Mouse (Mus musculus) frontal cortex, postnatal 14 days (tissue): ENCODE data around the gene Slc2a4.
A peak's percentile ranks its signal among the peaks of the same experiment; 100 is the strongest.

Experiments
- DNase-seq, 2 experiments: peaks; one replicate each; pipeline ENCODE4 v3.0.0; 2022; ENCODE audit warnings: low spot score in 2 of 2

Slc2a4 gene

DNA sequence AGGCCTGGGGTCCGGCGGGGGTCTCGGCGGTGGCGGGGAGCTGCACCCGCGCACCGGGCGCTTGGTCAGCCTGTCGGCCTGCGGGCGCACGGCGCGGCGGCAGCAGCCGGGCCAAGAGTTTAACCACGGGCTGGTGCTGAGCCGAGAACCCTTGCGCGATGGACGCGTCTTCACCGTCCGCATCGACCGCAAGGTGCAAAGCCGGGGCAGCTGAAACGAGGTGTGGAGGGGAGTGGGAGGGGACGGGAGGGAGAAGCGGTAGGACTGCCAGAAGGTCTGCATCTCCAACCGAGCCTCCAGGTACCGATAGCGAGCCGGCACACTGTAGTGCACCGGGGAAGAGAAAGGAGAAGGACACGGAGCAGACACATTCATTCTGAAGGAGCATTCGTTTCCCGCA lies 46.0 kb downstream of the Slc2a4 start:
- DNase-seq: no peak

DNA sequence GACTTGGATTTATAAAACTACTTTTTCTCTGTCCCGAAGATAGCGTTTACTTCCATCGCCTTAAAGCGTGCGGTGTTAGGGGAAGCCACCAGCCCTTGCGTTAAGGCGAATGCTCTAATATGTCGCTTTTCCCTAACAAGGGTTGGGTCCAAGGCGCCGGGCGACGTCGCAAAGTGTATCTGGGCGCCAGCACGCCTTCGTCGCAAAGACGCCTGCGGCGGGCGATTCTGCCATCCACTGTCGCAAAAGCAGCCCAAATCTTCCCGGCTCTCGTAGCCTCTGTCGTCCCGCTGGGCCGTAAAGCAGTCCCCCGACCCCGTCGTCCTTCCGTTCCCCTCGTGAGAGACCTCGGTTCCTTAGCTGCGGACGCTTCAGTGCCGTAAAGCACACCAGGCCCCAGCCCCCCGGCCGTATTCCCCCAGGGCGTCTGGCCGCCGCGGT lies 46.6 kb downstream of the Slc2a4 start:
- DNase-seq: peak; percentile 95 to 97

DNA sequence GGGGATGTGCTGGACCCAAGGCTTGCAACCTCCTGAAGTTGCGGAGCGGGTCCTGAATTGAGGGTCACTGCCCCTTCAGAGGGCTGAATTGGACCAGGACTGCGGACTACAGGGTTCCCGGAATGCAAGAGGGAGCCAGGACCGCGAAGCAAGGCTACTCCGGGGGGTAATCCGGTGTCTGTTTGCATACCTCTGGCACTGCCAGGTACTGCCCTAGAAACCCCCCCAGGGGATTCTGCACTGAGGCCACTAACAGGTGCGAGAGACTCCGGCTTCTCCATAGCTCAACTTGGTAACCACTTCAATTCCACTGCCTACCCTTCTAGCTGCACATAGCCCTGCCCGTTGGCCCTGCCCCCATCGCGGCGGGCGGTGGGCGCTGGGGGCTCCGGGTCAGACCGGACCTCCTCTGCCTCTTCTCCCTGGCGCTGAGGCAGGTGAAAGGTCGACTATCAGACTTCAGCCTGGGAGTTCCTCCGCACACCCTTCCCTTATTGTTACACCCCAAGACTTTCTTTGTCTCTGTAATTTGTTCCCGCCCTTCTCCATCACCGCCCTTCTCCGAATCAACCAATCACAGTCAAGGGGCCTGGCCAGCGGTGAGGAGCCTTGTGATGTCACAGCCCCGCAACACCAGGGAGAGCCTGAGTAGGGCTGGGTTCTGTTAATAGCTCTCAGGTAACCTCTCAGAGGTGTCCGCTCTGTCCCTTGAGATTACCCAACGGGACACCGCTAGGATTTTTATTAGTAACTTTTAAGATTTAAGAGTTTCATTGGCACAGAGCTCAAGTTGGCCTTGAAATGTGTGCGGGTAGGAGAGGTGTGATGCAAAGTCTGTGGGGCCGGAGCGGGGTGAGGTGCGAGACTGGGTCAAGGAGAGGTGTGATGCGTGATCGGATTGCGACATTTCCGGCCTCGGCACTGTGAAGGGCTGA lies 47.2 kb downstream of the Slc2a4 start, which contains the start of the genes 2810408A11Rik and Neurl4:
Gene 2810408A11Rik, minus strand, starts transcription at position 517 of the 935 bp plus-strand sequence.
Gene Neurl4, plus strand, starts transcription at position 602 of the 935 bp plus-strand sequence.
- DNase-seq: peak; percentile 82 to 88

DNA sequence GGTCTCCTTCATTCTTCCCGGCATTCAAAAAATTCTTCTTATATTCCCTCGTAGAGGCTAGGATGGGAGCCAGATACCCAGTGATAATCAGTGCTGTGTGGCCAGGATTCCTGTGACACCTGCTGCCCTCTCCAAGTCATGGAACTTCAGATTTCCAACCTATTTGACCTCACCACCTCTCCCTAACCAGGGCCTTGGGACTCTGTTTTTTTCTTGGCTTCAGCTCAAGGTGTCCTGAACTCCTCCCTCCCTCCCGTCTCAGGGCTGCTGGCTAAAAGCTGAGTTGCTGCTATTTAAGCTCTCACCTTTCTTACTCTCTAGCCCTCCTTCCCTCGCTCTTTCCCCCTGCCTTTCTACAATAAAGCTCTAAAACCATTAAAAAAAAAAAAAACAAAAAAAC lies 48.1 kb downstream of the Slc2a4 start:
- DNase-seq: no peak

DNA sequence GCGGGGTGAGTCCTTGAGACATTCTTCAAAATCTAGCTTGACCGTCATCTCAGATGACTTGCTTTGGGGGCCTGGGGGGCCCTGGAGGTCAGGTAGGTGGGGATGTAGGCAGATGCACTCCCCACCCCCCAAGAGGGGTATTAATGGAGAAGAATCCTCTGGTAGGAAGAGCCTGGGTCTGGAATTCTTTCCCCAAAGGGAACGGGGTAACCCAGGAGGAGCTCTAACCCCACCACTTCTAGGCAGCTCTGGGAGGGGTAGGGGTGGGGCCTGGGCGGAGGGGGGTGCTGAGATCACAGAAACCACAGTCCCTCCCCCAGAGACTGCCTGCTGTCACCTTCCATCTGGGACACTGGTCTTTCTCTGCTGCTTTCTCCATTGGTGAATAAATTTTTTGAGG lies 52.7 kb downstream of the Slc2a4 start, which contains the start of gene Acap1:
Gene Acap1, minus strand, starts transcription at position 249 of the 400 bp plus-strand sequence.
- DNase-seq: no peak

DNA sequence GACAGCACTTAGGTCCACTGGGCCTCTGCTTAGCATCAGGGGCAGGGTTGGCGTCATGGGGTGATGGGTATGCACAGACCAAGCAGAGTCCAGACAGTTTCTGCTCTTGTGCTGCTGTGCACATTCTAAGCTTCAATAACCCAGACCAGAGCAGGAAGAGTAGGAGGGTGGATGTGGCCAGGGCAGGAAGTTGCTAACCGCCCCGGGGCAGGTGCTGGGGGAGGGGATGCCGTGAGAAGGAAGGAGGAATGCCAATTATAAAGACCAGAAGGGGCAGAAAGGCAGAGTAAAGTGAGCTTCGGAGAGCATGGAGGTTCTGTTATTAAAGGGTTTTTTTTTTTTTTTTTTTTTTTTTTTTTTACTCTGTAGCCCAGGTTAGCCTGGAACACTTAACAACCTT lies 53.3 kb downstream of the Slc2a4 start:
- no peak for DNase-seq
